Mouse (Mus musculus) hindbrain, embryonic 11.5 days (tissue): ENCODE data around the gene Mmd. TPM values are rescaled to one million over a fixed set of nuclear protein-coding genes. Genes with fewer than 3 reads are reported as not detected.

ENCODE experiments used
- ATAC-seq: fragments of 200-750 bp; cut with Nextera tagmentation; 2 replicates; pipeline ENCODE4 v1.8.0; 2017; ENCODE audit warnings: mild to moderate bottlenecking, moderate TSS enrichment, moderate library complexity; ENCODE audit not compliant: low FRiP score
- DNase-seq: peaks from one replicate; pipeline ENCODE4 v3.0.0-alpha.2; 2015; ENCODE audit warnings: low spot score
- H3K27ac ChIP-seq: fragments of 300-500 bp; sonication (generic); 2 replicates; pipeline ENCODE4 v1.5.1; 2014; ENCODE audit warnings: mild to moderate bottlenecking, low read depth, low read length
- H3K27me3 ChIP-seq: fragments of 300-500 bp; sonication (generic); 2 replicates; pipeline ENCODE4 v1.6.1; 2014; ENCODE audit warnings: mild to moderate bottlenecking, low read length, moderate library complexity, mixed read lengths; ENCODE audit not compliant: control insufficient read depth, insufficient read depth
- H3K36me3 ChIP-seq: fragments of 300-500 bp; sonication (generic); 2 replicates; pipeline ENCODE4 v1.6.1; 2014; ENCODE audit warnings: mild to moderate bottlenecking, low read length, moderate library complexity, mixed read lengths; ENCODE audit not compliant: control insufficient read depth, insufficient read depth
- H3K4me1 ChIP-seq: fragments of 300-500 bp; sonication (generic); replicated peaks from 2 replicates; pipeline ENCODE4 v1.6.1; 2014; ENCODE audit warnings: low read length, mixed read lengths; ENCODE audit not compliant: control insufficient read depth, insufficient read depth
- H3K4me2 ChIP-seq: fragments of 300-500 bp; sonication (generic); replicated peaks from 2 replicates; pipeline ENCODE4 v1.6.1; 2014; ENCODE audit warnings: mild to moderate bottlenecking, low read depth, low read length
- H3K4me3 ChIP-seq: fragments of 300-500 bp; sonication (generic); 2 replicates; pipeline ENCODE4 v1.5.1; 2014; ENCODE audit warnings: low read depth, low read length
- H3K9ac ChIP-seq: fragments of 300-500 bp; sonication (generic); 2 replicates; pipeline ENCODE4 v1.6.1; 2014; ENCODE audit warnings: low read depth, low read length
- H3K9me3 ChIP-seq: fragments of 300-500 bp; sonication (generic); 2 replicates; pipeline ENCODE4 v1.6.1; 2016; ENCODE audit warnings: low read length; ENCODE audit not compliant: control insufficient read depth
- WGBS: fragments of 180-500 bp; shearing (Covaris S2); extraction: QIAGEN DNeasy Blood & Tissue Kit; methylation state at CpG from one replicate; pipeline ENCODE4 v1.1.7; 2014; 5-methylcytosine and 5-hydroxymethylcytosine counted together
- polyA plus RNA-seq: library from polyadenylated mRNA; unstranded; fragments of >200 nt; fragmentation: Nextera tagmentation; extraction: Ambion mirVana; gene quantifications from 2 replicates; pipeline ENCODE4 v1.2.1, GENCODE M21; 2014

Gene Mmd
- polyA plus RNA-seq, 1 experiment from 2014 or later, result 47.7 TPM

DNA sequence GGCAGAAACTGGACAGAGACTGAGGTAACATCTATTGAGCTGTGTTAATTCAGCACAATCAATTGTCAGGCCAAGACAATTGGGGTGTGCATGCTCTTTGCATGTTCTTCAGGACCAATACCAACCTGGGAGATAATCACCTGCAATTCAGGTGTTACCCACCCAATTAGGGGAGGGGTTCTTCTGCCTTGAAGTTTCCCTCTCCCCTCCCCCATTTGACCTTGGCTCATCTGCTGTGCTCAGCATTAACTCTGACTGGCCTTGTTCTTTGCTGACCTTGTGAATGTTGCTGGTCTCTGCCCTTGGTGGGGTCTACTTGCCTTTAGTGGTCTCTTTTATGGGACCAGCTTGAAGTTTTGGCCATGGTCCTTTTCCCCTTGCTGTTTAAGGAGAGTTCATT is 19.5 kb upstream of the Mmd start:
- Histone ChIP-seq H3K9me3 (no peaks in the 10 kb centered on the region), H3K4me2 (no peak overlapping the region), H3K27me3 (no peaks in the 10 kb centered on the region), H3K36me3 (no peaks in the 10 kb centered on the region), H3K9ac (no peak overlapping the region), H3K4me3 (no peak overlapping the region), H3K4me1 (no peaks in the 10 kb centered on the region), H3K27ac (no peak overlapping the region)
- DNase-seq, result no peak
- ATAC-seq, result no peak

GRCm38 (mm10) chr11:90230671-90231070 is 18.6 kb upstream of the Mmd start:
- no peaks in the 10 kb centered on the region for H3K4me1 ChIP-seq
- H3K36me3 ChIP-seq, result no peaks in the 10 kb centered on the region
- no peak overlapping the region for H3K4me3 ChIP-seq
- 81% methylated on average over 2 of the region's 2 CpGs for WGBS
- H3K9me3 ChIP-seq, result no peaks in the 10 kb centered on the region
- no peak overlapping the region for H3K4me2 ChIP-seq
- no peaks in the 10 kb centered on the region for H3K27me3 ChIP-seq
- H3K27ac ChIP-seq, result no peak overlapping the region
- DNase-seq (no peak), ATAC-seq (no peak)
- no peak overlapping the region for H3K9ac ChIP-seq

GRCm38 (mm10) chr11:90231631-90232030 is 17.6 kb upstream of the Mmd start:
- ATAC-seq (no peak), DNase-seq (no peak)
- Histone ChIP-seq H3K4me2 (no peak overlapping the region), H3K36me3 (no peaks in the 10 kb centered on the region), H3K9ac (no peak overlapping the region), H3K27me3 (no peaks in the 10 kb centered on the region), H3K4me1 (no peaks in the 10 kb centered on the region), H3K9me3 (no peaks in the 10 kb centered on the region), H3K27ac (no peak overlapping the region), H3K4me3 (no peak overlapping the region)
- WGBS, result 70% methylated on average over 2 of the region's 2 CpGs

DNA sequence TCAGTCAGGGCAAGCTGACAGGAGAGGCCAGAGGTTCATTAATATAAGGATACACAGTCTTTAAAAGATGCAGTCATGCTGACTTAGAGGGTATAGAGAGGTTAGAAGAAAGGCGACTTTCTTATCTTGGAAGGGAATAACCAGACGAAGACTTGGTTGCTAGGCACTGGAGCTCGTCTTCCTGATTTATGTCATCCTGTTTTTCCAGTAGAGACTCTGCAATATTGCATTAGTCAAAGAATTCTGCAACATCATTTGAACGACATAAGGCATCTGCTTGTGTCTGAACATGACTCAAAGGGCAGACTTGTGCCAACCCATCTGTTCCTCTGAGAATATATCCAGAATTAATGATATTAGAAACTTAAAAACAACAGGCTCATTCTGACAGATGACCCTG is 16.6 kb upstream of the Mmd start:
- Histone ChIP-seq H3K27me3 (no peaks in the 10 kb centered on the region), H3K9me3 (no peaks in the 10 kb centered on the region), H3K36me3 (no peaks in the 10 kb centered on the region), H3K4me3 (no peak overlapping the region), H3K9ac (no peak overlapping the region), H3K4me2 (no peak overlapping the region), H3K4me1 (no peaks in the 10 kb centered on the region), H3K27ac (no peak overlapping the region)
- DNase-seq, result no peak
- WGBS, result 72% methylated on average over 4 of the region's 4 CpGs
- ATAC-seq, result no peak

DNA sequence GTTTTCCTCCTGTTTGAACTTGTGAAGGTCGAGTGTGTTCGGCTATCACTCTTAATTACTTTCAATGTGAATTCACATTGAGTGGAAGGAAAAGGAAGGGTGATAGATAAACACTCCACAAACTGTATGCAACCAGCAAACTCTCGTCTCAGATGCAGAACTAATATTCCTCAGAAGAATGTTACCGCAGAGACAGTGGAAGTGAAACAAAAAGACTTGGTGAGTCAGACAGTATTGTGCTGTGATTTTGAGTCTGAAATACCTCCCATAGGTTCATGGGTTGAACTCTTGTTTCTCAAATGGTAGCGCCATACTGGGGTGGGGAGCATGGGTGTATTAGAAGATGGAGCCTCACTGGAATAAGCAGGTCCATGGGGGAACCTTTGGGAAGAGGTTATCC is 14.0 kb upstream of the Mmd start:
- no peaks in the 10 kb centered on the region for H3K36me3 ChIP-seq
- no peak for DNase-seq
- no peaks in the 10 kb centered on the region for H3K9me3 ChIP-seq
- no peaks in the 10 kb centered on the region for H3K27me3 ChIP-seq
- no peak overlapping the region for H3K9ac ChIP-seq
- H3K4me3 ChIP-seq, result no peak overlapping the region
- no peak overlapping the region for H3K27ac ChIP-seq
- 93% methylated on average over 5 of the region's 5 CpGs for WGBS
- ATAC-seq, result no peak
- H3K4me2 ChIP-seq, result no peak overlapping the region
- H3K4me1 ChIP-seq, result no peaks in the 10 kb centered on the region

GRCm38 (mm10) chr11:90237616-90238015 is 11.6 kb upstream of the Mmd start:
- 61% methylated on average over 5 of the region's 5 CpGs for WGBS
- H3K4me1 ChIP-seq, result no peaks in the 10 kb centered on the region
- DNase-seq (peak; percentile 10), ATAC-seq (no peak)
- H3K4me2 ChIP-seq, result no peak overlapping the region
- no peaks in the 10 kb centered on the region for H3K9me3 ChIP-seq
- no peak overlapping the region for H3K4me3 ChIP-seq
- no peaks in the 10 kb centered on the region for H3K36me3 ChIP-seq
- no peak overlapping the region for H3K27ac ChIP-seq
- H3K27me3 ChIP-seq, result no peaks in the 10 kb centered on the region
- H3K9ac ChIP-seq, result no peak overlapping the region

DNA sequence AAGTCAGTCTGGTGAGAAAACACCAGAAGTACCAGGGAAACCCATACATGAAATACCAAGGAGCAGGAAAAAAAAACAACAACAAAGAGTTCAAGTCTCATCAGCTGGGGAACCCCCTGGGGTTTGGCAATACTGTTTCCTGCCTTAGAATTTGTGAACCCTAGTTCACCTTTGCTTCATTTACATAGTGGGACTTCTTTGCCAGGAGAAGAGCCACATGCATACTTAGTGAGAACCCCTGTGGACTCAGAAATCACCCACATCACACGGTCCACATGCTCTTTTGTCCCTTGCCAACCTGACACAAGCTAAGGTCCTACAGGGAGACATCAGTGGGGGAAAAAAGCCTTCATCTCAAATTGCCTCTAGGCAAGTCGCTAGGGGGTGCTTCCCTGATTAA is 10.6 kb upstream of the Mmd start:
- no peak overlapping the region for H3K4me3 ChIP-seq
- WGBS, result 17% methylated on average over 2 of the region's 2 CpGs
- no peak for DNase-seq
- no peaks in the 10 kb centered on the region for H3K4me1 ChIP-seq
- H3K27me3 ChIP-seq, result no peaks in the 10 kb centered on the region
- ATAC-seq, result no peak
- no peak overlapping the region for H3K9ac ChIP-seq
- no peaks in the 10 kb centered on the region for H3K36me3 ChIP-seq
- H3K4me2 ChIP-seq, result no peak overlapping the region
- H3K27ac ChIP-seq, result no peak overlapping the region
- H3K9me3 ChIP-seq, result no peaks in the 10 kb centered on the region

- H3K4me3 ChIP-seq, result no peak overlapping the region
- H3K9ac ChIP-seq, result no peak overlapping the region
- H3K27ac ChIP-seq, result no peak overlapping the region
- DNase-seq (no peak), ATAC-seq (no peak)
- H3K27me3 ChIP-seq, result no peaks in the 10 kb centered on the region
- no peaks in the 10 kb centered on the region for H3K4me1 ChIP-seq
- H3K4me2 ChIP-seq, result no peak overlapping the region
- 16% methylated on average over 6 of the region's 6 CpGs for WGBS
- H3K36me3 ChIP-seq, result no peaks in the 10 kb centered on the region
- H3K9me3 ChIP-seq, result no peaks in the 10 kb centered on the region
These were observed 8.5 kb upstream of the Mmd start for GRCm38 (mm10) chr11:90240652-90241330.

DNA sequence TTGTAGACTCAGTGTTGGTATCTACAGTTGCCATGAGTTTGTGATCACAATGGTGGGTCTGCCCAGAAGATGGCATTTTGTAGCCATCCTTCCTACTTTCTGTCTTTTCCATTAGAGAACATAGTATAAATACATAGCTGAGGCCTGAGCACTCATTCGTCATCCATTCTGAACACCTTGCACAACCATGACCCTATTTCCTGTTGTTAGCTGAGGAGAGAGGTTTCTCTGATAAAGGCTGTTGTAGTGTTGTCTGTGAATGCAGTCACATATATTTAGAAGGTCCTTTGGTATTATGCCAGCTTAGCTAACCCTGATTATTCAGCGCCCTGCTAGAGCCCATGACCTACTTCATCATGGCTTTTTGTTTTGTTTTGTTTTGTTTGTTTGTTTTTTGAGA is 7.4 kb upstream of the Mmd start:
- H3K4me3 ChIP-seq, result no peak overlapping the region
- WGBS, result 93% methylated on average over 2 of the region's 2 CpGs
- no peak for ATAC-seq
- no peaks in the 10 kb centered on the region for H3K36me3 ChIP-seq
- H3K27me3 ChIP-seq, result no peaks in the 10 kb centered on the region
- H3K9ac ChIP-seq, result no peak overlapping the region
- H3K4me2 ChIP-seq, result no peak overlapping the region
- no peak overlapping the region for H3K27ac ChIP-seq
- DNase-seq, result no peak
- H3K9me3 ChIP-seq, result no peaks in the 10 kb centered on the region
- no peaks in the 10 kb centered on the region for H3K4me1 ChIP-seq
